Mouse (Mus musculus): ENCODE data around the gene Sp110. TPM values are rescaled to one million over a fixed set of nuclear protein-coding genes. Genes with fewer than 3 reads are reported as not detected.
"Not testable (repeated sequence)": the region's sequence is repeated elsewhere in the genome, so short reads cannot be mapped to it uniquely, and the experiment has no call there.

Sp110 gene
- polyA plus RNA-seq, 1 experiment = 7.1 TPM

DNA sequence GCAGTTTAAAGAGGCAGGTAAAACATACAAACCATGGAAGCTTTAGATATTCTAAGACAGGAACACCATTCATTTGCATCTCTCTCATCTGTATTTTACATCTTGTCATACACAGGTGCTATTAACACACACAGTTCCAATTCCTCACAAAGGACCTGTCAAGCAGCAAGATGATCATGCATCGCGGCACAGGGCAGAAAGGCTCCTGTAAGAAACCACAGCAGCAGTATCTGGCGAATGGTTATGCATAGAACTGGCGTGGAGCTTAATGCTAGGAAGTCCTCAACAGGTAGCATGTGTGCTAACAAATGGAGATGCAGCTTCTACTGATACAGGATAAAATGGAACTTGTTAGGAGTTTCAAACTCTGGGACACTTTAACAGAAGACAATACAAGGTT lies 43.4 kb downstream of the Sp110 start:
- not testable (repeated sequence) for DNase-seq (ENCODE audit: low read depth)

DNA sequence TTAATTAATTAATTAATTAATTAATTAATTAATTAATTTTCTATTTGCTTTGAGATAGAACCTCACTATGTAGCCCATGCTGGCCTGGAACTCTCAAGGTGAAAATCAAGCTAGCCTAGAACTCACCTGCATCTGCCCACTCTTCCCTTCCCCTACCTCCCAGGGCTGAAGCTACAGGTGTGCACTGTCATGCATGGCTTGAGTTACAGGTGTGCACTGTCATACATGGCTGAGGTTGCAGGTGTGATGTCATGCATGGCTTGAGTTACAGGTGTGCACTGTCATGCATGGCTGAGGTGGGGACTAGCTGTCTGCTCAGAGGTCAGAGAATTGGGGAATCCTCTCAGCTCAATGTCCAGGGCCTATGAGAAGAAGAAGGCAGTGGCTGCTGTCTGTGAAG lies 52.2 kb downstream of the Sp110 start:
- DNase-seq (ENCODE audit: low read depth) = not testable (repeated sequence)

DNA sequence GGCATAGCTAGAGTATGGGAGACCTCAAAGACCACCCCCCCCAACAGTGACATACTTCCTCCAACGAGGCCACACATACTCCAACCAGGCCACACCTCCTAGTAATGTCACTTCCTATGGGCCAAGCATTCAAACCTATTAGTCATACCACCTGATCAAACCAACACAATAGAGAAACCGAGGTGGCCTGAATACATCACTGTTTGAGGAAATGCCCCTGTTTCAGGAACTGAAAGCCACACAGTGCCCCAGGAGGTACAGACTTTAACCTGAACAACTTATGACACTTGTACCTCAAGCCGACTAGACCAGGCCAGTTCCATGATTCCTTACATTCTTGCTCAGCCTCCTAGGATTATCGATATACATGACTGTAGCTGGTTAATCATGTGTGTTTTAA lies 54.8 kb downstream of the Sp110 start:
- not testable (repeated sequence) for DNase-seq (ENCODE audit: low read depth)

DNA sequence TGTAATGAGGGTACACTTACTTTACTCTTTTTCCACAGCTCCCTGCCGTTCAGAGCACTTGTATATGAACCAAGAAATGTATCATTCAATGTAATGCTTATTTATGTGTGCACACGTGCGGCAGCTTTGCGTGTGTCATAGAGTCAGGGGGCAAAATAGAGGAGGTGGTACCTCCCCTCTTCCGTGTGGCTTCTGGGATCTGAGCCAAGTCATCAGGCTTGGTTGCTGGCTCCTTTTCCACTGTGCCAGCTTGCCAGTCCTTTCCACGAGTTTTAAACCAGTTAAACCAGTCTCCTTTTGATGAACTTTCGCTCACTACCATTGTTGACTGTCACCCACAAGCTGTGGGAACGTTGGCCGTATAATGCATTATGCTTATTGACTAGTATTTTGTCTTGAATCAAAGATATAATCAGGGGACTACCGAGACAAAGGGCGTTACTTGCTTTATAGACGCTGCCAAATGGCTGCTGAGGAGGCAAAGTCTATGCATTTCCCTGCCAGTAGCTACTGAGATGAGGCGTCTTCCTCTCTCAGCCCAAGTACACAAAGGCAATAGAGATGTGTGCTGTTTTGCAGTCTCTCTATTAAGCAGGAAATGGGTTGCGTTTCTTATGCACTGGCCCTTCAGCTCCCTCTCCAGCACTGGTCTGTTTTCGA lies 70.0 kb downstream of the Sp110 start:
- peak; percentile 4 for DNase-seq (ENCODE audit: low read depth)

Other genes starting within 250 kb of the Sp110 start
- not detected in 2 replicates for gene G530012D18Rik, start 23.1 kb downstream of the Sp110 start, polyA plus RNA-seq (2012; rRNA removed)
- gene Sp140, start 1.6 kb upstream of the Sp110 start, polyA plus RNA-seq (2012; rRNA removed) = 4.8 and 6.0 TPM in 2 replicates
- 8.9 and 9.4 TPM in 2 replicates for gene Sp100, start 51.2 kb upstream of the Sp110 start, polyA plus RNA-seq (2012; rRNA removed)
- gene A630001G21Rik, start 179.8 kb upstream of the Sp110 start, polyA plus RNA-seq (2012; rRNA removed) = 1.2 and 1.6 TPM in 2 replicates
- gene Cab39, start 194.6 kb upstream of the Sp110 start, polyA plus RNA-seq (2012; rRNA removed) = 52.5 and 61.4 TPM in 2 replicates